Mouse (Mus musculus) C2C12 (cell line): ENCODE results near the gene Med4. TPM values are rescaled to one million over a fixed set of nuclear protein-coding genes. Genes with fewer than 3 reads are reported as not detected.

Source experiments
- H3K27me3 ChIP-seq: one replicate; pipeline ENCODE4 v1.6.1; 2011; ENCODE audit not compliant: control insufficient read depth, insufficient read depth, insufficient read length
- H3K36me3 ChIP-seq: one replicate; pipeline ENCODE4 v1.6.1; 2011; ENCODE audit not compliant: control insufficient read depth, insufficient read depth
- H3K4me3 ChIP-seq: one replicate; pipeline ENCODE4 v1.5.1; 2011; ENCODE audit warnings: mild to moderate bottlenecking, control low read depth; ENCODE audit not compliant: poor library complexity, insufficient read depth, severe bottlenecking
- H3K79me2 ChIP-seq: one replicate; pipeline ENCODE4 v1.6.1; 2011; ENCODE audit not compliant: control insufficient read depth, insufficient read depth
- H3K79me3 ChIP-seq: one replicate; pipeline ENCODE4 v1.6.1; 2011; ENCODE audit warnings: low read depth, control low read depth
- H3ac ChIP-seq: one replicate; pipeline ENCODE3; 2011; ENCODE audit warnings: low read depth; ENCODE audit not compliant: control insufficient read depth, insufficient read length
- CEBPB ChIP-seq: IDR thresholded peaks from one replicate; pipeline ENCODE4 v1.6.1; 2011; ENCODE audit warnings: low read depth, mild to moderate bottlenecking, control low read depth, moderate library complexity
- CTCF ChIP-seq: IDR thresholded peaks from one replicate; pipeline ENCODE4 v1.5.1; 2011; ENCODE audit not compliant: control insufficient read depth, insufficient read depth, insufficient read length
- FOSL1 ChIP-seq: IDR thresholded peaks from one replicate; pipeline ENCODE4 v1.8.0; 2011; ENCODE audit warnings: mild to moderate bottlenecking, low read length; ENCODE audit not compliant: poor library complexity, insufficient read depth, severe bottlenecking
- MAX ChIP-seq: IDR thresholded peaks from one replicate; pipeline ENCODE4 v1.6.1; 2011; ENCODE audit warnings: mild to moderate bottlenecking, control low read depth
- MYOD1 ChIP-seq: IDR thresholded peaks from one replicate; pipeline ENCODE4 v1.6.1; 2011; ENCODE audit warnings: low read depth; ENCODE audit not compliant: control insufficient read depth, insufficient read length
- MYOG ChIP-seq: IDR thresholded peaks from one replicate; pipeline ENCODE4 v1.6.1; 2011; ENCODE audit not compliant: control insufficient read depth, insufficient read length; ENCODE audit errors: extremely low read depth
- USF1 ChIP-seq: IDR thresholded peaks from one replicate; pipeline ENCODE4 v1.6.1; 2011; ENCODE audit warnings: low read depth, mild to moderate bottlenecking, control low read depth, moderate library complexity
- polyA plus RNA-seq: library from polyadenylated mRNA; unstranded; fragments of >200 nt; fragmentation: generic; extraction: Trizol; gene quantifications from one replicate; pipeline ENCODE4 v1.2.1, GENCODE M21; 2012; ENCODE audit warnings: missing spikeins

Med4 gene
- polyA plus RNA-seq, 1 experiment: 31.6 TPM

DNA sequence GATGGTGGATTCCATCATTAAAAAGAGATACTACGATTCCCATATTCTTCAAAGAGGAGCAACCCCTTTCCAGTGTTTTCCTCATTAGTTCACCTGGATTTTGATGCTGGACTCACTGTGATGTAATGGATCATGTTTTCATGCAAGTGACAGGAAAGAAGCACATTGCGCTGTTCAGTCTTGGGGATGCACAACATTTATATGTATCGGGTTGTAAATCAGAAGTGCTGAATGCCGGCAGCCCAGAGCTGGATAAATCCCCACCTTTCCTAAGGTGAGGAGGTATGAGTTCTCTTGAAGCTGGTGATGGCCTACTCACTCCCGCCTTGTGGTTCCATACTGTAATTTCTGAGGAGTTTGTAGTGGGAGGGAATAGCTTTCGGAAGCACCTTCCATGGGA is 16.5 kb upstream of the Med4 start:
- Histone ChIP-seq H3K27me3 (no peaks in the 10 kb centered on the region), H3K36me3 (no peaks in the 10 kb centered on the region), H3K4me3 (no peak overlapping the region), H3K79me2 (no peaks in the 10 kb centered on the region), H3ac (no peak overlapping the region), H3K79me3 (no peaks in the 10 kb centered on the region)
- no peak for TF ChIP-seq MYOG
- no peak for TF ChIP-seq CTCF
- no peak for TF ChIP-seq CEBPB
- TF ChIP-seq MAX: no peak
- no peak for TF ChIP-seq USF1
- no peak for TF ChIP-seq FOSL1
- TF ChIP-seq MYOD1: no peak

DNA sequence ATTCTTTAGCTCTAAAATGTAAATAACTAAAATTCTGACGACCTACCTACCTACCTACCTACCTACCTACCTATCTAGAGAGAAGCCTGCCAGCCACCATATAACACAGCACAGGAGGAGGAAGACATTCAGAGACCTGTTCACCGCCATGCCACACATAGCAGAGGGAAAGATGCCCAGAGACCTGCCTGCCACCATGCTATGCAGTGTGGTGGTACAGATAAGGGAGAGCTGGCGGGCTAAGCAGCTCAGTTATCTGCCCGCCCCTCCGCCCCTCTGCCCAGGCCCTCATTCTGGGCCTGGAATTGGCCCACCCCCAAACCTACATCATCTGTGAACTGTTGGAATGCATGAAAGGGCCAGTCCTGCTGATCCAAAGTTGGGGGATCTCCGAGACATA is 15.7 kb upstream of the Med4 start:
- Histone ChIP-seq H3K4me3 (no peak overlapping the region), H3K27me3 (no peaks in the 10 kb centered on the region), H3K79me2 (no peaks in the 10 kb centered on the region), H3ac (no peak overlapping the region), H3K79me3 (no peaks in the 10 kb centered on the region), H3K36me3 (no peaks in the 10 kb centered on the region)
- TF ChIP-seq CEBPB (no peak), CTCF (no peak), MYOD1 (no peak), MYOG (no peak), MAX (no peak), USF1 (no peak), FOSL1 (no peak)

DNA sequence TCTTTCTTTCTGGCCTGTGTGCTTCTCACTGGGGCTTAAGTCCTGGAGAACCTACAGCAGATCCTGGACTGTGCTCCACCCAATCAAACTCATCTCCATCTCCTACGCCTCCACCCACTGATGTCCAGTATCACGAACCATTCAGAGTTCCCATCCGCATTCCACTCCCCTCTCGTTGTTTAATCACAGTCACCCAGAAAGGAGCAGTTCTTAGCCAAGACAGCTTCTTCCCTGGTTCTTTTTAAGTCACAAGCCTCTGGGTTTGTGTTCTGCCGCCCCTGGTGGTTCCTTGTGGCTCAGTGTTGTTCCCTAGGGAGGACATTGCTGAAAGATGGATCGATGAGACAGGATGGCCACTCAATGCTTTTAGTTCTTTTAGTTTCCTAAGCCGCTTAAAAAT is 14.1 kb upstream of the Med4 start:
- Histone ChIP-seq H3K79me3 (no peaks in the 10 kb centered on the region), H3K27me3 (no peaks in the 10 kb centered on the region), H3ac (no peak overlapping the region), H3K79me2 (no peaks in the 10 kb centered on the region), H3K4me3 (no peak overlapping the region), H3K36me3 (no peaks in the 10 kb centered on the region)
- TF ChIP-seq MYOD1 (no peak), USF1 (no peak), MYOG (no peak), CTCF (no peak)

DNA sequence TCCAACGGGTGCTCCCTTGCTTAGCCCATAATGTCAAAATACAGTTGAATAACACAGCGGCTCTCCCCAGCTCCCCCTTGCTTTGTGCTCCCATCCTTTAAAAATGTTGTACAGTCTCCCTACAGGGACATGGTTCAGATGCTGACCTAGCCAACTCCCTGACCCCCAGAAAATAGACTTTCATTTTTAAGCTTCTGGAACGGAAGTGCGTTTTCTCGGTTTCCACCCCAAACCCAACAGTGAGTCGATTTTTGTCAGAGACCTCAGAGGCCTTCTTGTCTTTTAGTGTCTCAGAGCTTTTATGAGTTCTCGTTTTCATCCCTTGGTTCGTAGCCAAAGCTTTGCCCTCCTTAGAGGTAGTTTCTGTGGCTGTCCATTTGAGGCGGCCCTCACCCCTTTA is 8.5 kb upstream of the Med4 start:
- H3ac ChIP-seq: no peak overlapping the region
- H3K36me3 ChIP-seq: no peaks in the 10 kb centered on the region
- H3K79me2 ChIP-seq: no peaks in the 10 kb centered on the region
- no peak for TF ChIP-seq USF1
- TF ChIP-seq MYOD1: no peak
- TF ChIP-seq FOSL1: no peak
- TF ChIP-seq CEBPB: no peak
- TF ChIP-seq CTCF: no peak
- TF ChIP-seq MAX: no peak
- no peak for TF ChIP-seq MYOG
- no peaks in the 10 kb centered on the region for H3K27me3 ChIP-seq
- H3K4me3 ChIP-seq: no peak overlapping the region
- no peaks in the 10 kb centered on the region for H3K79me3 ChIP-seq

DNA sequence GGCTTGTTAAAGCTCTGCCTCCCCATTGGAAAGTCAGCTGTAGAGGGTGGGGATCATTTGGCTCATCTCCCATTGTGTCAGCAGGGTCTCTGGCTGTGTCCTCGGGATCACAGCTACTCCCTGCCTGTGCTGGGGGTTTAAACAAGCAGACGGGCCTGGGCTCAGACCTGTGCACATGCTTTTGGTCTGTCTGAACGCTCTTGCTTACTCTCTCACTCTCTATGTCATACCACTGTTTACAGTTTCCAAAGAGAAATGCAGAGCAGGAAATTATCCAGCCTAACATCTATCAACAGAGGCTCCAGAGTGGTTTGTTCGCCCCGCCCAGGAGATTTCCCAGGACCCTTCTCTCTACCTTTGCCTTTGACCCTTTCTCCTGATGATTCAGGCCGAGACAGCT is 8.1 kb upstream of the Med4 start:
- TF ChIP-seq MYOD1 (no peak), CTCF (no peak), FOSL1 (no peak), MAX (no peak), MYOG (no peak), CEBPB (no peak), USF1 (no peak)
- Histone ChIP-seq H3K27me3 (no peaks in the 10 kb centered on the region), H3K79me2 (no peaks in the 10 kb centered on the region), H3K79me3 (no peaks in the 10 kb centered on the region), H3K36me3 (no peaks in the 10 kb centered on the region), H3K4me3 (no peak overlapping the region), H3ac (no peak overlapping the region)

DNA sequence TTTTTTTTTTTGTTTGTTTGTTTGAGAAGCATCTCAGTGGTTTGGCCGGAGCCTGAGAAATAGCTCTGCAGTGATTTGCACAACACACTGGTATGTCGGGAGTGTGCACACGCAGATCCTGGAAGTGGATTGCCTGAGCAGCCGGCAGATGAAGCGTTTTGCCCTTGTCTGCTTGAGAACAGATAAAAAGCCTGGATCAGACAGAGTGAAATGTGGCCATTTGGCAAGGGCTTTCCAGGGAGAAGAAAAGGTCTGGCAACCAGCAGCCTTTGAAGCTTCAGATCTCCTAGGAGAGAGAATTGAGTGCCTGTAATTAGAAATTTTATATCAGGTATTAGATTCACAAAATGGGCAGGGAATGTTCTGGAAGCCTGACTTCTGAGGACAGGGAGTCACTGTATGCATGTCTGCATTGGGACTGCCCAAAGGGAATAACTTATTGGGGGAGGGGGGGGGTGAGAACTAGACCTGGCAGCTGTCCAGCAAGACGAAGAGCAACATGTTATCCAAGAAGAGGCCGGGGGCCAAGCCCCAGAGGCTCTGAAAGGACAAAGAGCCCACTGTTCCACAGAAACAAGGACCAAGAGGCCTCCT is 7.1 kb upstream of the Med4 start:
- Histone ChIP-seq H3K79me2 (no peaks in the 10 kb centered on the region), H3K79me3 (no peaks in the 10 kb centered on the region), H3K4me3 (no peak overlapping the region), H3K36me3 (no peaks in the 10 kb centered on the region), H3ac (no peak overlapping the region), H3K27me3 (no peaks in the 10 kb centered on the region)
- TF ChIP-seq FOSL1 (no peak), MYOD1 (no peak), MAX (no peak), CTCF (no peak), CEBPB (no peak), USF1 (no peak), MYOG (no peak)
